Mouse (Mus musculus) Muller cell, postnatal 12 days (primary cell): ENCODE measurements around the gene Kctd17.

Source experiments
- DNase-seq: peaks from one replicate; pipeline ENCODE4 v3.0.0-alpha.2; 2015; ENCODE audit errors: inconsistent ontology term

Kctd17 gene

DNA sequence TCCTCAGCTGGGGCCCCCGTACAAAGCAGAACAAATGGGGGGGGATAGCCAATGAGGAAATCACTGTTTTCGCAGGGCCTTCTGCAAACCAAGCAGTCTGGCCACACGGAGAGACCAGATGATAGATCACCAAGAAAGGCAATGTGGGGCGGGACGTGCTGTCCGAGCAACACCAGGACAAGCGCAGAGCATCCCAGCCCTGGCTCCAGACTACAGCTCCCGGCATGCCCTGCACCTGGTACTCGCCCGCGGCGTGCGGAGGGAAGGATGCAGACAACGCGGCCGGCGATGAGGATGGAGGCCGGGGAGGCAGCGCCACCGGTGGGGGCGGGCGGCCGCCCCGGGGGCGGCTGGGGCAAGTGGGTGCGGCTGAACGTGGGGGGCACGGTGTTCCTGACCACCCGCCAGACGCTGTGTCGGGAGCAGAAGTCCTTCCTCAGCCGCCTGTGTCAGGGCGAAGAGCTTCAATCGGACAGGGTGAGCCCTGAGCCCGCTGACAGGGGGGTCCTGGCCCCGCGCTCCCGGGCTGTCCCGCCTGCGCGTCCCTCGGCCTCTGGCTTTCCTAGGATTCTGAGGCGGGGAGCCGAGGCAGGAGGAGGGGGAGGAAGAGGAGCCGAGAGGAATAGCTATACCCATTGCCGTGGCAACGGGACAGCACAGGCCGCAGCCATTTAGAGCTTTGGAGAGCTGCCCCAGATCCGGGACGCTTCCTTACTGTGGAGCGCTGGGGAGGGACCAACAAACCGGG is at the start of gene Kctd17:
Gene Kctd17 (plus strand): TSS at position 174 of the 748 bp plus-strand sequence.
- peak; percentile 85 for DNase-seq

DNA sequence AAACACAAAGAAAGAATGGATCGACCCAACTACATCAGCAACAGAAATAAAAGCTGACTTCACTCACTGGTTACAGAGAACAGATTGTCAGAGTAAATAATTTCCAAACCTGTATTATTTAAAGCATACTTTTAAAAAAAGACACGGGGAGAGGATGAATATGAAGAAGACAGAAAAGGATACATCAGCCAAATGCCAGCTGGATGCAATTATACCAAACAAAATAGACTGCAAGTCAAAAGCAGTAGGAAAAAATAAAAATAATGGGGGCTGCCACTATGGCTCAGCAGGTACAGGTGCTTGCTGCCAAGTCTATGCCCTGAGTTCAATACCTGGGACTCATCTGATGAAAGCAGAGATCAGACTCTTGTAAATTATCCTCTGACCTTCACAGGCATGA is 48.2 kb upstream of the Kctd17 start:
- DNase-seq, result no peak

GRCm38 (mm10) chr15:78380741-78381140 is 47.6 kb upstream of the Kctd17 start:
- DNase-seq, result peak; percentile 63

DNA sequence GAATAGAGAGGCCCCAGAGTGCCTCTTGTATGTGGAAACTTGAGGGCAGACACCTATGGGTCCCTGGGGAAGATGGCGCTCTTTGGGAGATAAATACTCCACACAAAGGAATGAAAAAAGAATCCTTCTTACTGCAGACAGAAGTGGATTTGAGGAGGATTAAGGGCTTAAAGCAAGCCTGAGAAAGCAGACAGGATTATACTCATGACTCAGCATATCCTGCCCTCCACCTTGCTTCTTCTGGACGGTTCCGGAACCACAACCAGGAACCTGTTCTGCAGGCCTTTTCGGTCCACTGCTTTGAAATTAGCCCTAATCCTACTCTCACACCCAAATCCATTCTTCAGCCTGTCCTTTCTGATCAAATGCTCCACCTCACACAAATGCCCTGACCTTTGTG is 46.2 kb upstream of the Kctd17 start:
- DNase-seq, result no peak

DNA sequence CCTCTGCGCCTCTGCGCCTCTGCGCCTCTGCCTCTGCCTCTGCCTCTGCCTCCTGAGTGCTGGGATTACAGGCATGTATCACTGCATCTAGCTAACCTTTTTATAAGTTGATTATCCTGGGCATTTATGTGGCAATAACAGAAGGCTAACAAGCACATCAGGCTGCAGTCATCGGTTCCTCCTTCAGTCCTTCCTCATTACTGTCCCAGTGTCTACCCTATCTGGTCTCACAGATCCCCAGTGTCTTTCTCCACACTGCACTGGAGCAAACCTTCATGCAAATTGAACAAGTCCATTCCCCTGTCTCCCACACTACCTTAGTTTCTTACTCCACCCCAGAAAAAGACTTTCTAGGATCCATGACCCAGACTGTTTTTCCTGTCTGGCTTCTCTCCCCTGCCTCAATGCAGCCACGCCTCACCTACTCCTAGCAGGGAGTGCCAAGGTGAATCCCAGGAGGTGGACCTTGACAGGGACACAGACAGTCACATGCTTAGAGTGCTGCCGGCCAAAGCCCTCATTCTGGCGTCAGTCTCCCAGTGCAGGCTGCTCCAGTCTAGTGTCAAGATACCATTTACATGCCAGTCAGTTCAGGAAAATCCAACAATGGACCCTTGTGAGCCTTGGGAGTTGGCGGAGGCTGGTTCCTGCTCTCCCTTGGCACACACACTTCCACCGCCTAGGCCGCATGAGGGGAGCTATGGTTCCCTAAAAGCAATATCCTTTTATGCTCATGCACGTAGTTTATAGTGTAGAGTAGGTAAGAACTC is 44.7 kb upstream of the Kctd17 start:
- DNase-seq, result peak; percentile 89

DNA sequence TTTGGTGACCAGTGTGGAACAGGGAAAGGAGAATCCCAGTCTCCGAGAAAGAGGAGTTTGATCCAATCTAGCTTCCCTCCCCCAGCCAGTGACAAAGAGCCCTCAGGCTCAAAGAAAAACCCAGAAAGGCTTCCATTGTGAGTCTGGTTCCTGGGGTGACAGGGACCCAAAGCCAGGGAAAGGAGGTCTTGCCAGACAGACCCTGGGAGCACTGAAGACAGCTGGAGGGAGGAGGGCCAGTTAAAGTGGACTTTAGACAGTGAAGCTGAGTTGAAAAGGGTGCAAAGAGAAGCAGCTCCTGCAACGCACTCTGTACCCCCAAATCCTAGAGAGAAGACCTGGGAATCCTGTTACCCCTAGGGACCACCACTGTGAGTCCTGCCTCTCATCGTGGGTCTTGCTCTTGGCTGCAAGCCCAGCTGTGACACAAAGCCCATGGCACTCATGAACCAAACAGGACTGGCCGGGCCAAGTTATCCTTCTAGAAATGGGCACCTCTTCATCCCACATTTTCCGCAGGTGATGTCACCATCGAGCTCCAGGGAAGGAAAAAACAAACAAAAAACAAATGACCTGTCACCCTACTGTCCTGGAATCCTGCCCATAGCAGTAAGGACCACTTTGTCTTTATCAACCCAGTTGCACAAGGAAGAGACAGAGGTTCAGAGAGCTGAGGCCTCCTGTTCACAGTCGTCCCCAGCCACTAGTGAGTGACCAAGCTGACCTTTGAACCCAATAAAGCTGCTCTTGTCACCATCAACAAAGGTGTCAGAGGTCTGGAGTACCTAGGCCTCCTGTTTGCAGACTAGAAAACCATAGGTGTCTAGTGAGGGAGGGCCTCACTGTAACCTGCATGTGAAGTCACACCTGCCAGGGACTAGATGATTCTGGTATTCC is 43.9 kb upstream of the Kctd17 start:
- DNase-seq, result peak; percentile 80

DNA sequence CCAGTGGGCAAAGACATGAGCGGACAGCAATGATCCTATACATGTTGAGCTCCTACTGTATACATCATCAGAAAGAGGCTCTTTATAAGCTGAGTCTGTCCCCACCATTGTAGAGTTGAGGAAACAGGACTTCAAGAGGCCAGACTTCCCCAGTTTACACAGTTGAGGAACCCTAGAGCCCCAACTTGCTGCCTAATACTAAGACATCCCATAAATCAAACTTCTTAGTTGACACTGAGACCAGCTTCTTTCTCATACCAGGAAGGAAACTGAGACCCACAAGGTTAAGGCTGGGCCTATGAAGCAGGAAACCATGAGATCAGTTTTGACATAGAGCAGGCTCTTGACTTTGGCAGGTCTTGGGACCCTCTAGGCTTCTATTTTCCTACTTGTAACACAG is 42.8 kb upstream of the Kctd17 start:
- no peak for DNase-seq

DNA sequence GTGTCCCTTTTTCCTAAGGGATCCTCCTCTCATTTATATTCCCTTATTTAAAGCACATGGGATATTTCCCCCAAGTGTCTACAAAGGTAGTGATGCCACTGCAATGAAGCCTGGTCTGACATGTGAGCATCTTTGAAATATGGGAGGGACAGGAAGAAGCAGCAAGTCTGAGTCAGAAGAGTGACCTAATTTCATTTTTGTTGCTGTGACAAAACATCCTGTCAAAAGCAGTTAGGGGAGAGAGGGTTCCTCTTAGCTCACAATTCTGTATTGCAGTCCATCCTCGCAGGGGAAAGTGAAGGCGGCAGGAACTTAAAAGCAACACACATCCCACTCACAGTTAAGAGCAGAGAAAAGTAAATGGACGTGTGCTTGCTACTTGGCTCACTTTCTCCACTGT is 37.5 kb upstream of the Kctd17 start:
- peak; percentile 56 for DNase-seq

DNA sequence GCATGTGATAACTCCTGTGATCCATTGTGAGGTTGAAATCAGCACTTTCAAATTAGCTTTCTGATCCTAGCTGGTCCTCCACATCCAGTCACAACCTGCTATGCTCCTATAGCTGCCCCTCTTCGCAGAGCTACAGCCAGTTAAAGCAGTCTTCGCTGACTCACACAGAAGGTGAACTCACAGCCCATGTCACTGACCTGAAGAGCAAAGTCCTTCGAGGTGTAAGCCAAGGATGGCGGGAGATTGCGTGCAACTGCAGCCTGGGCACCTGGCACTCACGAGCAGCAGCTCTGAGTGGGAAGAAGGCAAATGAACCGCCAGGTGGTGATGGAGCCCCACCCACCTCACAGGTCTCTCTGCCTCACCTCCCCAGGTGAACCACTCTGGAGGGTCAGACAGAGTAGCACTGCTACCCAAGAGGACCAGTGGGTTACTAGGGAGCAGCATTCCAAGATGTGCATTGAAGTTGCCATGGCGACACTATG is 32.8 kb upstream of the Kctd17 start, which contains the start of gene Tex33:
Gene Tex33 (minus strand): TSS at position 435 of the 485 bp plus-strand sequence.
- no peak for DNase-seq

DNA sequence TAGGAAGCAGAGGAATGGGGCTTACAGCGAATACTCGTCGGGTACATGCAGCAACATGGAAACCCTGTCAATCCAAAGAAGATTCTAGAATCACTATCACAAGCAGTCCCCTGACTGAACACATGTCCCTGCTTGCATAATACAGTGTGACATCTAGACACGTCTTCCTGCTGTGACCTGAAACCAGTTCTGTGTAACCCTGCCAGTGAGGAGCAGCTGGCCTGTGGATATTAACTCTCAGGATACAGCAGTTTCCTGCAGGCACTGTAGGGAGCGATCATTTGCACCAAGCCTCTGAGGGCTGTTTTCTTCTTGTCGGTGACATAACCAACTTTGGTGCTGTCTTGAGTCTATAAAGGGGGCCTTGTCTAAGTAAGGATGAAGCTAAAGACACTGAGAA is 27.0 kb upstream of the Kctd17 start:
- peak; percentile 12 for DNase-seq

DNA sequence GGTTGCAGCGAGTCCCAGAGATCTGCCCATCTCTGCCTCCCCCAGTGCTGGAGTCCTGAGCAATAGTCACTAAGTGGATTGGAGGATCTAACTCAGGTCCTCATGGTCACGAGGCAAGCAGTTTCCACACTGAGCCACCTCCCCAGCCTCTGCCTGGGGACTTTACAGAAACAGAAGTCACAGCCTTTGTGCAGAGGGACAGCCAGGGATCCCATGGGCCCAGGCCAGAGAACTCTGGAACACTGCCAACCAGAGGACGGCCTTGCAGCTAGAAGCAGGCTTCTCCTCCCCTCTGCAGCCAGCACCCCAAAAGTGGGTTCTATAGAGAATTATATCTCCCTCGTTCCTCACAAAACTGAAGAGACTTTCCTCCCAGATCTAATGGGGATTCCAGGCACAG is 26.4 kb upstream of the Kctd17 start:
- peak; percentile 46 for DNase-seq

DNA sequence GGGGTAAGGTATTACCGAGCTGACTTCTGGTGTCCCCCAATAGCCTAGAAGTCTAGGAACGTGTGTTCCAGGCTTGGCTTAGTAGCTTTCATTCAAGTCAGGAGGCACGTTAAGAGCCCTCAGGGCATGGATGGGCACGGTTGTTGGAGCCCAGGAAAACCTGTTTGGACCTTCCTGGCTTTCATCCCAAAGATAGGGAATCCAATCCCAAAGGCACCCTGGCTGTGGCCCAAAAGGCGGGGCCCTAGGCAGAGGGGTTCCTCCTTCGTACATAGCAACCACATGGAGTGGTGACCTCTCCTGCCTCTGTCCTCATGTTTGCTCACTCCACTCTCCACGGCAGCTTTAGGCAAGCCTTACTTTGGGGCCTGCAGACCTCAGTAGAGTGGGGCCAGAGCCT is 25.9 kb upstream of the Kctd17 start:
- no peak for DNase-seq

DNA sequence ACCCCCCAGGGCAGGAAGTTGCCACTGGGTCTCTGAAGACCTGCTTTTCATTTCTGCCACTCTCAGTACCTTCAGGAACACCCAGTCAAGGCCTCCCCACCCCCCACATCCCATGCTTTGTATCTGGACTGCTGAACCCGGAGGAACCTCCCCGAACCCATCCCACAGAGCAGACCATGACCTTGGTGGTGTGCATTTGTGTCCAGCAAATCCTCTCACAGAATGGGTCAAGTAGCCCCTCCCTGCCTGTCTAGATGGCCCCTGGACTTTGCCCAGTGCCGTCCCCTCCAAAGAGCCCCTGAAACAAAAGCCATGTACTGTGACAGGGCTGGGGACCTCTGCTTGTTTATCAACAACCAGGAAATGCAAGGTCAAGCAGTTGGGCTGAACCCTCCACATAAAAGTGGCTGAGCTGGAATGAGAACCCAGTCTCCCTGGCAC is 25.0 kb upstream of the Kctd17 start:
- DNase-seq, result peak; percentile 18

- DNase-seq, result peak; percentile 62
Observed at GRCm38 (mm10) chr15:78403896-78404295, 24.5 kb upstream of the Kctd17 start.

DNA sequence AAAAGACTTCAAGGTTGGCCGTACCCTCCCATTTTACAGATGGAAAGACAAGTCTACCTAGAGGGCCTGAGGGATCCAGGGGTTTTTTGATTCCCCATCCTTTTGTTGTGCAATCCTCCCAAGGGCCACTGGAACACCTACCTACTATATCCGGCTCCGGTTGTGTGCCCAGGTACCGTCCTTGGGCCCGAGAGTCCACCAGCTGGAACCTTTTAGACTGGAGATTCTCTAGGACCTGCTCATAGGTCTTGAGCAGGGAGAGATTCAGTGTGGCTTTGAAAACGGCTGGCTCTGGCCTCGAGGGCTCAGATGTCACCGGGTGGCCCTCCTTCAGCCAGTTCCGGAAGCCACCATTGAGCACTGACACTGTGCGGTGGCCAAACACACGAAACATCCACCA is 23.3 kb upstream of the Kctd17 start:
- DNase-seq, result no peak

GRCm38 (mm10) chr15:78405517-78406211 is 22.7 kb upstream of the Kctd17 start, which contains the start of gene Tst:
Gene Tst (minus strand): TSS chr15:78405907.
- peak; percentile 99 for DNase-seq

GRCm38 (mm10) chr15:78406293-78406934 is 21.9 kb upstream of the Kctd17 start, which contains the start of gene Mpst:
Gene Mpst (plus strand): TSS chr15:78406416.
- DNase-seq, result peak; percentile 94

- DNase-seq, result no peak
Observed at GRCm38 (mm10) chr15:78409570-78410052, 18.8 kb upstream of the Kctd17 start.

DNA sequence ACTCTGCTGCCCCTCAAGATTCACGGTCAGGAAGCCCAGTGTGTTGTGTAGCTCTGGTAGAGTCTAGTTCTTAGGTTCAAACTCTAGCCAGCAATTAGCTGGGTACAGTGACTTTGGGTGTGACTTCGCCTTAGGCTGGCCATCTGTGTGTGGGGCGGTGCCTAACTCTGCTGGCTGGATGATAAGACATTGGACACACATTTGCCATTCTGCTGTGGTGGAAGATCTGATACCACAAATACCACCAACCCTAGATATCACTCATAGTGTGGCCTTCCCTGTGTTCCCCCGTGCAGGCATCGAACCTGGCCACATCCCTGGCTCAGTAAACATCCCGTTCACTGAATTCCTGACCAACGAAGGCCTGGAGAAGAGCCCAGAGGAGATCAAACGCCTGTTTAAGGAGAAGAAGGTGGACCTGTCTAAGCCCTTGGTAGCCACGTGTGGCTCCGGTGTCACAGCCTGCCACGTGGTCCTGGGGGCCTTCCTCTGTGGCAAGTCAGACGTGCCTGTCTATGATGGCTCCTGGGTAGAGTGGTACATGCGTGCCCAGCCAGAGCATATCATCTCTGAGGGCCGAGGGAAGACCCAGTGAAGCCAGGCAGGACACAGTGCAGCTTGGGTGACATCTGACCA is 15.2 kb upstream of the Kctd17 start:
- DNase-seq, result no peak

DNA sequence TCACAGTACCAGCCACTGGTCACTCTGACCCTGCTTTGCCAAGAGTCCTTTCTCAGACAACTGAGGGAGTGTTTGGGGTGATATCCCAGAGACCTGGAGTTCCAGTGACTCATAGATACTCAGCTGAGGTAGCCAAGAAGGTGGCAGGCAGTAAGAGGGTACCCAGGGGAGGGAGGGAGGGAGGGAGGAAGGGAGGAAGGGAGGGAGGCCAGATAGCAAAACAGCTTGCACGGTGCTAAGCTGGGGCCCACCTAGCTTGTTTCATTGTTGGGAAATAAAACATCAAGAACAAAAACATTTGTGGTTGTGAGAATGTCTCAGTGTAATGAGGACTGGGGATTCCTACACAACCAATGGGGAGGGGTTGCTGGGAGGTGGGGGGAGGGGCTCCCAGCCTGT is 14.6 kb upstream of the Kctd17 start:
- no peak for DNase-seq
